Mouse (Mus musculus): ENCODE data around the gene Gm20929.
"Not testable (repeated sequence)": the region's sequence is repeated elsewhere in the genome, so short reads cannot be mapped to it uniquely, and the experiment has no call there.

Gm20929 gene

GRCm38 (mm10) chrY:53843649-53844048, at the start of gene Gm20929:
TSS of gene Gm20929 (plus strand) at chrY:53843949.
- DNase-seq (ENCODE audit: low spot score in 2 of 2) = not testable (repeated sequence)
